Mouse (Mus musculus) kidney, embryonic 15.5 days (tissue): ENCODE data around the gene Tcf12. TPM values are rescaled to one million over a fixed set of nuclear protein-coding genes. Genes with fewer than 3 reads are reported as not detected.

Experiments used
- ATAC-seq: fragments of 200-750 bp; cut with Nextera tagmentation; replicated peaks from 2 replicates; pipeline ENCODE4 v1.8.0; 2017; ENCODE audit warnings: moderate TSS enrichment; ENCODE audit not compliant: low FRiP score
- H3K27ac ChIP-seq: fragments of 300-500 bp; sonication (generic); 2 replicates; pipeline ENCODE4 v1.5.1; 2015; ENCODE audit warnings: mild to moderate bottlenecking, inconsistent platforms
- H3K27me3 ChIP-seq: fragments of 300-500 bp; sonication (generic); 2 replicates; pipeline ENCODE4 v1.6.1; 2015; ENCODE audit warnings: inconsistent platforms
- H3K36me3 ChIP-seq: fragments of 300-500 bp; sonication (generic); 2 replicates; pipeline ENCODE4 v1.6.1; 2015; ENCODE audit warnings: inconsistent platforms
- H3K4me1 ChIP-seq: fragments of 300-500 bp; sonication (generic); 2 replicates; pipeline ENCODE4 v1.6.1; 2015; ENCODE audit warnings: inconsistent platforms
- H3K4me2 ChIP-seq: fragments of 300-500 bp; sonication (generic); 2 replicates; pipeline ENCODE4 v1.6.1; 2015; ENCODE audit warnings: moderate library complexity, mild to moderate bottlenecking, inconsistent platforms
- H3K4me3 ChIP-seq: fragments of 300-500 bp; sonication (generic); replicated peaks from 2 replicates; pipeline ENCODE4 v1.5.1; 2015; ENCODE audit warnings: mild to moderate bottlenecking, inconsistent platforms
- H3K9ac ChIP-seq: fragments of 300-500 bp; sonication (generic); 2 replicates; pipeline ENCODE4 v1.6.1; 2015; ENCODE audit warnings: mild to moderate bottlenecking, inconsistent platforms
- H3K9me3 ChIP-seq: fragments of 300-500 bp; sonication (generic); replicated peaks from 2 replicates; pipeline ENCODE4 v1.6.1; 2016; ENCODE audit warnings: inconsistent platforms
- WGBS: fragments of 180-500 bp; shearing (Covaris S2); methylation state at CpG from one replicate; pipeline ENCODE4 v1.1.7; 2015; ENCODE audit warnings: mixed read lengths; 5-methylcytosine and 5-hydroxymethylcytosine counted together
- polyA plus RNA-seq: library from polyadenylated mRNA; unstranded; fragments of >200 nt; fragmentation: Nextera tagmentation; extraction: Ambion mirVana; gene quantifications from 2 replicates; pipeline ENCODE4 v1.2.1, GENCODE M21; 2015

Tcf12 gene
- polyA plus RNA-seq, 1 experiment from 2014 or later, result 70.0 TPM

- Histone ChIP-seq H3K27me3 (no peaks in the 10 kb centered on the region), H3K4me1 (no peaks in the 10 kb centered on the region), H3K36me3 (no peaks in the 10 kb centered on the region), H3K9me3 (no peaks in the 10 kb centered on the region), H3K9ac (no peak overlapping the region), H3K4me2 (no peak overlapping the region), H3K4me3 (no peak overlapping the region), H3K27ac (no peak overlapping the region)
- no peak for ATAC-seq
These were observed 6.8 kb upstream of the Tcf12 start for GRCm38 (mm10) chr9:72118490-72118889.

- Histone ChIP-seq H3K4me3 (peak overlapping the region; percentile 99), H3K9ac (peak overlapping the region; percentile 94), H3K27ac (peak overlapping the region; percentile 89), H3K4me1 (peaks cover 14% of the 10 kb centered on the region), H3K27me3 (no peaks in the 10 kb centered on the region), H3K4me2 (peak overlapping the region; percentile 65), H3K9me3 (no peaks in the 10 kb centered on the region), H3K36me3 (peaks cover 11% of the 10 kb centered on the region)
- 0% methylated on average over 88 of the region's 90 CpGs for WGBS
- peak; percentile 83 for ATAC-seq
These were observed 558 bp downstream of the Tcf12 start for GRCm38 (mm10) chr9:72111004-72111621.

GRCm38 (mm10) chr9:72110627-72111003 lies 1.1 kb downstream of the Tcf12 start:
- H3K4me2 ChIP-seq, result peak overlapping the region; percentile 65
- no peaks in the 10 kb centered on the region for H3K27me3 ChIP-seq
- peaks cover 11% of the 10 kb centered on the region for H3K36me3 ChIP-seq
- ATAC-seq, result no peak
- no peaks in the 10 kb centered on the region for H3K9me3 ChIP-seq
- peaks cover 14% of the 10 kb centered on the region for H3K4me1 ChIP-seq
- peak overlapping the region; percentile 99 for H3K4me3 ChIP-seq
- peak overlapping the region; percentile 94 for H3K9ac ChIP-seq
- 0% methylated on average over 18 of the region's 23 CpGs for WGBS
- H3K27ac ChIP-seq, result peak overlapping the region; percentile 89

- peaks cover 37% of the 10 kb centered on the region for H3K36me3 ChIP-seq
- peaks cover 6% of the 10 kb centered on the region; the same call in 1 of the 2 replicates for H3K4me1 ChIP-seq
- WGBS, result 98% methylated on average over 1 of the region's 1 CpGs
- no peak overlapping the region for H3K4me3 ChIP-seq
- H3K9ac ChIP-seq, result no peak overlapping the region
- H3K27ac ChIP-seq, result no peak overlapping the region
- ATAC-seq, result no peak
- no peaks in the 10 kb centered on the region for H3K9me3 ChIP-seq
- H3K27me3 ChIP-seq, result no peaks in the 10 kb centered on the region
- no peak overlapping the region for H3K4me2 ChIP-seq
These were observed 8.2 kb downstream of the Tcf12 start for GRCm38 (mm10) chr9:72103471-72103870.

- no peaks in the 10 kb centered on the region for H3K27me3 ChIP-seq
- no peak overlapping the region for H3K27ac ChIP-seq
- no peak overlapping the region for H3K4me2 ChIP-seq
- peaks cover 34% of the 10 kb centered on the region for H3K36me3 ChIP-seq
- WGBS, result 77% methylated on average over 7 of the region's 7 CpGs
- H3K4me1 ChIP-seq, result no peaks in the 10 kb centered on the region
- no peak for ATAC-seq
- no peak overlapping the region for H3K9ac ChIP-seq
- no peak overlapping the region for H3K4me3 ChIP-seq
- H3K9me3 ChIP-seq, result no peaks in the 10 kb centered on the region
These were observed 11.6 kb downstream of the Tcf12 start for GRCm38 (mm10) chr9:72099945-72100685.

GRCm38 (mm10) chr9:72098056-72098455 lies 13.6 kb downstream of the Tcf12 start:
- Histone ChIP-seq H3K4me2 (no peak overlapping the region), H3K36me3 (peaks cover 30% of the 10 kb centered on the region), H3K4me1 (no peaks in the 10 kb centered on the region), H3K9ac (no peak overlapping the region), H3K9me3 (no peaks in the 10 kb centered on the region), H3K4me3 (no peak overlapping the region), H3K27ac (no peak overlapping the region), H3K27me3 (no peaks in the 10 kb centered on the region)
- no peak for ATAC-seq
- WGBS, result 88% methylated on average over 2 of the region's 2 CpGs

GRCm38 (mm10) chr9:72097083-72097482 lies 14.6 kb downstream of the Tcf12 start:
- Histone ChIP-seq H3K27me3 (no peaks in the 10 kb centered on the region), H3K9ac (no peak overlapping the region), H3K27ac (no peak overlapping the region), H3K4me3 (no peak overlapping the region), H3K9me3 (no peaks in the 10 kb centered on the region), H3K4me2 (no peak overlapping the region), H3K36me3 (peaks cover 22% of the 10 kb centered on the region), H3K4me1 (0 out of 2 replicates have a peak, but pooled peaks cover 3% of the 10 kb centered on the region)
- ATAC-seq, result no peak
- 97% methylated on average over 2 of the region's 2 CpGs for WGBS

- 0 out of 2 replicates have a peak, but pooled peaks cover 3% of the 10 kb centered on the region for H3K4me1 ChIP-seq
- ATAC-seq, result no peak
- 84% methylated on average over 5 of the region's 5 CpGs for WGBS
These were observed 17.0 kb downstream of the Tcf12 start for GRCm38 (mm10) chr9:72094675-72095074.

GRCm38 (mm10) chr9:72092191-72092590 lies 19.5 kb downstream of the Tcf12 start:
- Histone ChIP-seq H3K36me3 (peaks cover 7% of the 10 kb centered on the region; the same call in 1 of the 2 replicates), H3K9me3 (no peaks in the 10 kb centered on the region), H3K4me3 (no peak overlapping the region), H3K27me3 (no peaks in the 10 kb centered on the region), H3K4me1 (0 out of 2 replicates have a peak, but pooled peaks cover 10% of the 10 kb centered on the region), H3K9ac (no peak overlapping the region), H3K27ac (no peak overlapping the region), H3K4me2 (no peak overlapping the region)
- WGBS, result 44% methylated on average over 1 of the region's 1 CpGs
- ATAC-seq, result no peak

More at GRCm38 (mm10) chr9:72094675-72095074, 17.0 kb downstream of the Tcf12 start:
- Histone ChIP-seq H3K27me3 (no peaks in the 10 kb centered on the region), H3K9me3 (no peaks in the 10 kb centered on the region), H3K4me2 (no peak overlapping the region), H3K27ac (no peak overlapping the region), H3K36me3 (peaks cover 9% of the 10 kb centered on the region; the same call in 1 of the 2 replicates), H3K4me3 (no peak overlapping the region), H3K9ac (no peak overlapping the region)

GRCm38 (mm10) chr9:72088893-72089611 lies 22.6 kb downstream of the Tcf12 start:
- no peak for ATAC-seq
- WGBS, result 78% methylated on average over 3 of the region's 3 CpGs
- H3K27me3 ChIP-seq, result no peaks in the 10 kb centered on the region

GRCm38 (mm10) chr9:72085017-72085416 lies 26.7 kb downstream of the Tcf12 start:
- H3K27me3 ChIP-seq, result no peaks in the 10 kb centered on the region
- H3K4me1 ChIP-seq, result peaks cover 18% of the 10 kb centered on the region
- H3K9me3 ChIP-seq, result no peaks in the 10 kb centered on the region
- no peak overlapping the region for H3K4me2 ChIP-seq
- no peak for ATAC-seq
- H3K36me3 ChIP-seq, result no peaks in the 10 kb centered on the region
- 55% methylated on average over 3 of the region's 3 CpGs for WGBS
- no peak overlapping the region for H3K9ac ChIP-seq
- 0 out of 2 replicates have a peak overlapping the region, but pooled peaks have one; percentile 13 for H3K27ac ChIP-seq
- no peak overlapping the region for H3K4me3 ChIP-seq

More at GRCm38 (mm10) chr9:72088893-72089611, 22.6 kb downstream of the Tcf12 start:
- Histone ChIP-seq H3K9ac (no peak overlapping the region), H3K4me2 (no peak overlapping the region), H3K27ac (no peak overlapping the region), H3K9me3 (no peaks in the 10 kb centered on the region), H3K4me3 (no peak overlapping the region), H3K4me1 (peaks cover 20% of the 10 kb centered on the region), H3K36me3 (no peaks in the 10 kb centered on the region)

GRCm38 (mm10) chr9:72084131-72084530 lies 27.5 kb downstream of the Tcf12 start:
- Histone ChIP-seq H3K27me3 (no peaks in the 10 kb centered on the region), H3K4me1 (peaks cover 17% of the 10 kb centered on the region), H3K4me3 (no peak overlapping the region), H3K9ac (no peak overlapping the region), H3K4me2 (no peak overlapping the region), H3K36me3 (no peaks in the 10 kb centered on the region), H3K27ac (no peak overlapping the region), H3K9me3 (no peaks in the 10 kb centered on the region)
- ATAC-seq, result no peak
